Mouse (Mus musculus) CH12.LX (cell line): ENCODE measurements around the gene Fibcd1.

Experiments used
- BHLHE40 ChIP-seq: IDR thresholded peaks from 2 replicates; pipeline ENCODE4 v1.6.1; 2011; ENCODE audit warnings: mild to moderate bottlenecking, low read depth, low read length, improper control_type of control experiment
- CHD1 ChIP-seq: IDR thresholded peaks from 2 replicates; pipeline ENCODE4 v1.6.1; 2012; ENCODE audit warnings: low read depth, low read length, improper control_type of control experiment, inconsistent platforms
- CTCF ChIP-seq, 2 experiments: IDR thresholded peaks in 1 of 2; conservative IDR thresholded peaks in 1 of 2; 2 replicates each; pipeline ENCODE4 v1.5.1; 2011 to 2012; ENCODE audit warnings: low read depth in 2 of 2, low read length in 2 of 2, improper control_type of control experiment in 1 of 2, inconsistent platforms in 1 of 2, mild to moderate bottlenecking in 1 of 2, moderate library complexity in 1 of 2
- EP300 ChIP-seq: IDR thresholded peaks from 2 replicates; pipeline ENCODE4 v1.6.1; 2011; ENCODE audit warnings: low read length, improper control_type of control experiment
- HCFC1 ChIP-seq: IDR thresholded peaks from 2 replicates; pipeline ENCODE4 v1.6.1; 2012; ENCODE audit warnings: low read depth, mild to moderate bottlenecking, inconsistent platforms, low read length, improper control_type of control experiment
- KAT2A ChIP-seq: IDR thresholded peaks from 2 replicates; pipeline ENCODE4 v1.6.1; 2012; ENCODE audit warnings: low read length, improper control_type of control experiment, inconsistent platforms; ENCODE audit not compliant: insufficient replicate concordance
- MAX ChIP-seq: IDR thresholded peaks from 2 replicates; pipeline ENCODE4 v1.6.1; 2011; ENCODE audit warnings: low read length, improper control_type of control experiment
- MXI1 ChIP-seq: IDR thresholded peaks from 2 replicates; pipeline ENCODE4 v1.6.1; 2011; ENCODE audit warnings: mild to moderate bottlenecking, low read depth, low read length, improper control_type of control experiment
- PAX5 ChIP-seq: IDR thresholded peaks from 2 replicates; pipeline ENCODE4 v1.6.1; 2012; ENCODE audit warnings: low read length, inconsistent platforms, mixed read lengths
- POLR2A ChIP-seq: IDR thresholded peaks from 2 replicates; pipeline ENCODE4 v1.6.1; 2011; ENCODE audit warnings: low read depth, mild to moderate bottlenecking, improper control_type of control experiment, low read length
- UBTF ChIP-seq: IDR thresholded peaks from 2 replicates; pipeline ENCODE4 v1.6.1; 2012; ENCODE audit warnings: low read depth, mild to moderate bottlenecking, inconsistent platforms, low read length, improper control_type of control experiment, moderate library complexity

GRCm38 (mm10) chr2:31801416-31801815 lies 44.4 kb downstream of the Fibcd1 start:
- TF ChIP-seq CTCF (conservative IDR thresholded peaks at IDR 0.05 in 1 of 2, IDR thresholded peaks at IDR 0.05 in 1 of 2; ENCODE audit: low read depth in 2 of 2, low read length in 2 of 2) (no peak), PAX5 (no peak), BHLHE40 (no peak), MXI1 (no peak), HCFC1 (no peak), POLR2A (no peak), KAT2A (no peak), EP300 (no peak), UBTF (no peak), CHD1 (no peak), MAX (no peak)
